Mouse (Mus musculus): Measurements from ENCODE around the gene Furin. TPM values are rescaled to one million over a fixed set of nuclear protein-coding genes. Genes with fewer than 3 reads are reported as not detected.
"Not testable (repeated sequence)": the region's sequence is repeated elsewhere in the genome, so short reads cannot be mapped to it uniquely, and the experiment has no call there.

Furin gene
- polyA plus RNA-seq, 1 experiment = 35.7 TPM

DNA sequence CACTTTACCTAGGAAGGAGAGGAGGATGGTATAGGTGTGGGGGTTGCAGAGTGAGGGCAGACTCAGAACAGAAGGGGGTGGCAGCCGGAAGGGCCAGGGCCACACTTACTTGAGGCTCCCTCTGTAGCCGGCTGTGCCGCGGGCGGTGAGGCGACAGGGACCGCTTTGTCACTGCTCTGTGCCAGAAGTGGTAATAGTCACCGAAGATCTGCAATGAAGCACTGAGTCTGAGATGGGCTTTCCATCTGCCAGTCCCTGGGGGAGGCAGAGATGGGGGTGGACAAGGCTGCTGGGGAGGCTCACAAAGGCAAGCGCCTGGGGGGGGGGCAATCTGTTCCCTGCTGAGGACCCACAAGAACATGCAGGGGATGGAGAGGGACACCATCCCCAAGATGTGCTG, 7.2 kb downstream of the Furin start:
- DNase-seq (ENCODE audit: low read depth in 1 of 2, low spot score in 2 of 2) = no peak
- 97% methylated on average over 9 of the region's 9 CpGs for WGBS
- Histone ChIP-seq H3K4me1 (ENCODE audit: control insufficient read depth, insufficient read depth, insufficient read length) (peaks cover 14% of the 10 kb centered on the region), H3K27me3 (ENCODE audit: control insufficient read depth, insufficient read depth, low read length) (peaks cover 2% of the 10 kb centered on the region), H3K27ac (ENCODE audit: insufficient read depth, low read length) (no peak overlapping the region), H3K36me3 (ENCODE audit: control insufficient read depth, insufficient read depth, low read length) (peaks cover 18% of the 10 kb centered on the region), H3K4me3 (ENCODE audit: extremely low read depth, insufficient read depth, insufficient read length) (no peak overlapping the region)
- no peak for TF ChIP-seq POLR2A (IDR thresholded peaks at IDR 0.05; ENCODE audit: low read depth, low read length)
- no peak for TF ChIP-seq CTCF (IDR thresholded peaks at IDR 0.05; ENCODE audit: extremely low read depth, insufficient read depth, insufficient read length, insufficient replicate concordance)

DNA sequence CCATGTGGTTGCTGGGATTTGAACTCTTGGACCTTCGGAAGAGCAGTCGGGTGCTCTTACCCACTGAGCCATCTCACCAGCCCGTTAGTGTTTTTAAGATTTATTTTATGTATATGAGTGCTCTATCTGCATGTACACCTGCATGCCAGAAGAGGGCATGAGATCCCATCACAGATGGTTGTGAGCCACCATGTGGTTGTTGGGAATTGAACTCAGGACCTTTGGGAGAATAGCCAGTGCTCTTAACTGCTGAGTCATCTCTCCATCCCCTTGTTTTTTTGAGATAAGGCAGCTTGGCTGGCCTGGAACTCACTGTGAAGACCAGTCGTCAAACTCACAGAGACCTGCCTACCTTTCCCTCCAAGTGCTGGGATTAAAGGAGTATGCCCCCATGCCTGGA, 8.8 kb downstream of the Furin start:
- not testable (repeated sequence) for DNase-seq (ENCODE audit: low read depth in 1 of 2, low spot score in 2 of 2); H3K4me3 ChIP-seq (ENCODE audit: extremely low read depth, insufficient read depth, insufficient read length); H3K27ac ChIP-seq (ENCODE audit: insufficient read depth, low read length); H3K27me3 ChIP-seq (ENCODE audit: control insufficient read depth, insufficient read depth, low read length)
- H3K4me1 ChIP-seq (ENCODE audit: control insufficient read depth, insufficient read depth, insufficient read length) = peaks cover 10% of the 10 kb centered on the region; the same call in 1 of the 2 replicates
- peaks cover 34% of the 10 kb centered on the region for H3K36me3 ChIP-seq (ENCODE audit: control insufficient read depth, insufficient read depth, low read length)
- WGBS = 84% methylated on average over 4 of the region's 4 CpGs

DNA sequence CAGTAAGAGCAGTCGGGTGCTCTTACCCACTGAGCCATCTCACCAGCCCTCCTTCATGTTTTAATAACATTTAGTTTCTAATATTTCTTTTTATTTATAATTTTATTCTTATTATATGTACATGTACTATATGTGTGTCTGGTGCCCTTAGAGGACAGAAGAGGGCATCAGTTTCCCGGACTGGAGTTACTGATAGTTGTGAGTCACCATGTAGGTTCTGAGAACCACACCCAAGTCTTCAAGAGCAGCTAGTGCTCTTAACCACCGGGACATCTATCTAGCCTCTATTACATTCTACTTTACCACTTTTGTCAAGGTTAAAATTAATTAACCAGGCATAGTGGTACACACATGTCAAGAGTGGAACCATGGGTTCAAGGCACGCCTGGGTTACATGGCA, 10.6 kb downstream of the Furin start:
- peaks cover 41% of the 10 kb centered on the region for H3K36me3 ChIP-seq (ENCODE audit: control insufficient read depth, insufficient read depth, low read length)
- H3K27ac ChIP-seq (ENCODE audit: insufficient read depth, low read length) = no peak overlapping the region
- no peaks in the 10 kb centered on the region for H3K4me1 ChIP-seq (ENCODE audit: control insufficient read depth, insufficient read depth, insufficient read length)
- H3K27me3 ChIP-seq (ENCODE audit: control insufficient read depth, insufficient read depth, low read length) = no peaks in the 10 kb centered on the region
- WGBS = 86% methylated on average over 4 of the region's 4 CpGs
- H3K4me3 ChIP-seq (ENCODE audit: extremely low read depth, insufficient read depth, insufficient read length) = no peak overlapping the region
- no peak for DNase-seq (ENCODE audit: low read depth in 1 of 2, low spot score in 2 of 2)
- TF ChIP-seq POLR2A (IDR thresholded peaks at IDR 0.05; ENCODE audit: low read depth, low read length) (no peak), CTCF (IDR thresholded peaks at IDR 0.05; ENCODE audit: extremely low read depth, insufficient read depth, insufficient read length, insufficient replicate concordance) (no peak)

DNA sequence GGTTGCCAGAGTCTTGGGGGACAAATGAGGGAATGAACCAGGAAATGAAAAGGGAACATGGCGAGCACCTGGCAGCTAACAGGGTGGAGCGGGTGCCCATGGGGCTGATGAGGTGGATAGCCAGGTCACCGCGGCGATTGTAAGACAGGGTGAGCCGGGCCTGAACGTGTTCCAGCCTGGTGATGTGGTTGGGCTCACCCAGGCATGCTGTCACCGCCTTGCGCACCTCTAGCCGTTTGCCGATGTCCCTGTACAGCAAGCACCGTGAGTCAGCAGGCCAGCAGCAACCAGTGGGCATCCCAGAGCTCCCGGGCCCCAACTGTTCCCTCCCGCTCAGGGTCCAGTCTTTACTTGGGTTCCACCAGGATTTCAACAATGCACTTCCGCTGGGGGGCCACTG, 13.1 kb downstream of the Furin start:
- WGBS = 95% methylated on average over 15 of the region's 15 CpGs
- Histone ChIP-seq H3K4me3 (ENCODE audit: extremely low read depth, insufficient read depth, insufficient read length) (no peak overlapping the region), H3K4me1 (ENCODE audit: control insufficient read depth, insufficient read depth, insufficient read length) (no peaks in the 10 kb centered on the region; the same call in 1 of the 2 replicates), H3K27me3 (ENCODE audit: control insufficient read depth, insufficient read depth, low read length) (no peaks in the 10 kb centered on the region), H3K36me3 (ENCODE audit: control insufficient read depth, insufficient read depth, low read length) (peaks cover 37% of the 10 kb centered on the region), H3K27ac (ENCODE audit: insufficient read depth, low read length) (no peak overlapping the region)
- no peak for TF ChIP-seq POLR2A (IDR thresholded peaks at IDR 0.05; ENCODE audit: low read depth, low read length)
- TF ChIP-seq CTCF (IDR thresholded peaks at IDR 0.05; ENCODE audit: extremely low read depth, insufficient read depth, insufficient read length, insufficient replicate concordance) = no peak
- no peak for DNase-seq (ENCODE audit: low read depth in 1 of 2, low spot score in 2 of 2)

DNA sequence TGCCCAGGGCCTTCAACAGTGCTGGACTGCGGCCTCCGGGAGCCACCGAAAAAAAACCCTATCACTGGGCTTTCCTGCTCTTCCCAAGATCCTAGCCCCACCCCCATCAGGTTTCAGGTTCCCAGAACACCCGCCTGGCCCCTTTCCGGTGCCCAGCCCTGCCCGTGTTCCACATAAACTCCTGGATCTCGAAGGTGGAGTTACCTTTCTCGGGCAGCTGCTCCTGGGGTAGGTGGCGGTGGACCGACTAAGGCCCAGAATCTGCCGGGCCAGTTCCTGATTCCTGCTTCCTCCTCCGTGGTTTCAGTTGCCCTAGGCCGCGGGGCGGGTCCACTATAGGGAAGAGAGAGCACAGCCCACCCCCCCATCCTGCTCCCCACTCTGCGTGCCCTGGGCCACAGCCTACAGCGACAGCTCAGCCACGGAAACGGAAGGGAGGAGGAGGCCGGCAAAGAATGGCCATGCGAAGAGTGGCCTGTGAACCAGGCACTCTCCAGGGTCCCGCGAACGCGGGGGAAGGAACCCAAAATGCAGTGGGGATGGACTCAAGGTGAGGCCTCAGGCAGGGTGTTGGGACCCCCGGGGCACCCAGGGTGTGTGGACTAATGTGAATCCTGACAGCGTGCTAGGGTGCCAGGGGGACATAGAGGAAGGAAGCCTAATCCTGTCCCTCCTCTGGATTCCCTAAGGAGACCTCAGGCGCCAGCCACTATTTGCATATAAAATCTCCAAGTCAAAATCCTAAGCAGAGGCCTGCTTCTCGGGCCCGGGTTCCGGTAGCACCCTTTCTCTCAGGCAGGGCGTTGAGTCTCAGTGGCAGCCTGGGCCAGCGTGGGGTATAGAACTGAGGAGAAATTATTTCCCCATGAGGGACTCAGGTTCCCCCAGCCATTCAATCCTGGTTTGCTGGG, 17.3 kb downstream of the Furin start, which contains the start of gene Fes:
TSS of gene Fes (minus strand) at position 314 of the 911 bp plus-strand sequence.
- Histone ChIP-seq H3K4me1 (ENCODE audit: control insufficient read depth, insufficient read depth, insufficient read length) (no peaks in the 10 kb centered on the region; the same call in 1 of the 2 replicates), H3K4me3 (ENCODE audit: extremely low read depth, insufficient read depth, insufficient read length) (peak within 1 kb of the TSS; percentile 56), H3K27me3 (ENCODE audit: control insufficient read depth, insufficient read depth, low read length) (no peaks in the 10 kb centered on the region), H3K27ac (ENCODE audit: insufficient read depth, low read length) (peak within 1 kb of the TSS; percentile 88), H3K36me3 (ENCODE audit: control insufficient read depth, insufficient read depth, low read length) (peaks cover 26% of the 10 kb centered on the region)
- DNase-seq (ENCODE audit: low read depth in 1 of 2, low spot score in 2 of 2) = peak in 1 of 2 experiments; percentile 62
- 13% methylated on average over 33 of the region's 33 CpGs for WGBS
- TF ChIP-seq CTCF (IDR thresholded peaks at IDR 0.05; ENCODE audit: extremely low read depth, insufficient read depth, insufficient read length, insufficient replicate concordance) (no peak), POLR2A (IDR thresholded peaks at IDR 0.05; ENCODE audit: low read depth, low read length) (0 out of 2 replicates have a peak, but pooled peaks have one; percentile 3)

DNA sequence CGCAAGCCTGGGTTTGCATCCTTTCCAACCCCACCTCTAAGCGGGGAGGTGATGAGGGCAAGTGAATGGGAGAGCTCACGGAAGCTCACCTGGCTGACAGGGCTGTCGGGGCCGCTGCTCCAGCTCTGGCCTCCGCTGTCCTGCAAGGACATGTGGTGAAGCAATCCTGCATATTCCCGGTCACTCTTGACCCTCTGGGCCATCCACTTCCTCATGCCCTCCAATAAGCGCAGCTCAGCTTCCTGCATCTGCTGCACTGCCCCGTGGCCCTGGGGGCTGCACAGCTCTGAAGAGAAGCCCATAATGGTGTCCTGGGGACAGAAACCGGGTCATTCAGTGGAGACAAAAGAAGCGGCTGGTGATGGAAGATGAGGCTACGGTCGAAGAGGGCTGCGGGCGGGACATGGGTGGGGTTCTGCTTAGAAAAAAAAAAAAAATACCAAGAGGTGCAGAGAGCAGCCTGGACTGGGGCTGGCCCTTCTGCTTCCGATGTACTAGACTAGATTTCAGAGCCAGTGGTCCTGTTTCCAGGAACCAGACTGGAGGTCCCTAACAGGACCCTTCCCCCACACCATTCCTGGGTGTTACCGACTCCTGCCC, 18.1 kb downstream of the Furin start:
- Histone ChIP-seq H3K27ac (ENCODE audit: insufficient read depth, low read length) (peak overlapping the region; percentile 88), H3K27me3 (ENCODE audit: control insufficient read depth, insufficient read depth, low read length) (no peaks in the 10 kb centered on the region), H3K4me3 (ENCODE audit: extremely low read depth, insufficient read depth, insufficient read length) (peak overlapping the region; percentile 56), H3K4me1 (ENCODE audit: control insufficient read depth, insufficient read depth, insufficient read length) (no peaks in the 10 kb centered on the region; the same call in 1 of the 2 replicates), H3K36me3 (ENCODE audit: control insufficient read depth, insufficient read depth, low read length) (peaks cover 24% of the 10 kb centered on the region)
- no peak for DNase-seq (ENCODE audit: low read depth in 1 of 2, low spot score in 2 of 2)
- no peak for TF ChIP-seq POLR2A (IDR thresholded peaks at IDR 0.05; ENCODE audit: low read depth, low read length)
- no peak for TF ChIP-seq CTCF (IDR thresholded peaks at IDR 0.05; ENCODE audit: extremely low read depth, insufficient read depth, insufficient read length, insufficient replicate concordance)
- WGBS = 9% methylated on average over 17 of the region's 17 CpGs
